Mouse (Mus musculus): ENCODE results near the gene Aatk.

DNA sequence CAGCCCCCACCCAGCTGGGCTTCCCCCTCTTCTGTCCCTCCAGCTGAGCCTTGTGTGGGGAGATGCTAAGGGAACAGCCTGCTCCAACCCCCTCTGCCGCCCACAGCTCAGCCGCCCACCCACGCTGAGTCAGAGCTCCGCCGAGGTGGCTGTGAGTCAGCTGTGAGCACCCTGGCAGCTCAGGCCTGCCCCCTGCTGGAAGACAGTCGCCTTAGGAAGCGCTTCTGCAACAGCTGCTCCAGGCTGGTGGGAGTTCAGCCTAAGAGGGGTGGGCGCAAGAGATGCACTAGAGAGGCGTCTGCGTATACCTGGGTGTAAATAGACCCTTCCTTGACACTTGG is 55.7 kb downstream of the Aatk start:
- no peak for TF ChIP-seq POLR2A (IDR thresholded peaks at IDR 0.05; ENCODE audit: insufficient read depth, low read length)
- TF ChIP-seq EP300 (IDR thresholded peaks at IDR 0.05; ENCODE audit: insufficient read depth, low read depth, low read length), result no peak
